Mouse (Mus musculus) frontal cortex, postnatal 14 days (tissue): ENCODE measurements around the gene R3hcc1l.
A peak's percentile ranks its signal among the peaks of the same experiment; 100 is the strongest.

ENCODE experiments used
- DNase-seq, 2 experiments: peaks; one replicate each; pipeline ENCODE4 v3.0.0; 2022; ENCODE audit warnings: low spot score in 2 of 2

R3hcc1l gene

DNA sequence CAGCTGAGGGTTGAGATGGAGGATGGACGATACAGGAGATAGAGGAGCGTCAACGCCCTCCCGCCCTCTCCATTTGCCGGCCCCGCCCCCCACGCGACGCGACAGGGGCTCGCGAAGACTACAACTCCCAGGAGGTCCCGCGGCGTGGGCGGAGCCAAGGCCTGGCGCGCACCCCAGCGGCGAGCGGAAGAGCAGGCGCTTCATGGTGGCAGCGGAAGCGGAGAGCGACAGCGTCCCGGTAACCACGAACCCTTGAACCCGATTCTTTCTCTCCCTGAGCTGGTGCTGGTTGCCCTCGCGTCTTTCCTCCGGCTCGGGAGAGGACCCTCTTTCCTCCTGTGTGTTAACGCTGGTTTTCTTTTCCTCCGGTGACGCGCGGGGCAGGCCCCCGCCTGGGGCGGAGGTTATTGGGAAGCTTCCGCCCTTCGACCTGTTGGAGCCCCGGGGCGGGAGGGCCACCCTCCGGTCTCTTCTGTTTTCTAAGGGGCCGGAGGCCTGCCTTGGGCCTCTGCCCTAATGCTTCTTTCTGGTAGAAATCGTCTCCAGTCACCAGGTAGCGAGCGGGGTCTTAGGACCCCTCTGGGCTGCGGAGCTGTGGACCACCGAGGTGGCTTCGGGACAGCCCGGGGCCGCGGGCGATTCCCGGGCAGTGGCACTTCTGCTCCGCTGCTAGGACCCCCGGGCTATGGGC is at the start of gene R3hcc1l:
R3hcc1l (plus strand) TSS at position 140 of the 691 bp plus-strand sequence.
- DNase-seq, result peak; percentile 87 to 95

DNA sequence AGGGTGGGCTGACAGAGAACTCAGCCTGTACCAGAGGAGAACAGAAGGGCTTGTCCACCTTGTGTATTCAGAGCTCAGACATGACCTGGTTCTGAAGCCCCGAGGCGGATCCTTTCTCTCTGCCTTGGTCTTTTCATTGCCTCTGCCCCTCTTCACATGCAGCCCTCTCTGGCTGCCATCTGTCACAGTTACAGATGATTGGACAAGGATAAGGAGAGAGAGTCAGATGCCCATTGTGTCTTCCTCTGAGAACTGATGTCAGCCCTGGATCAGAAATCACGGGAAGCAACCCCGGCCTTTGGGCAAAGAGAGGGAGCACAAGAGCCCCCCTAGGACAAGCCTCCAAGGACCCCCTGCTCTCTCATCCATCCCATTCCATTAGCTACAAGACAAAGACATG is 47.0 kb upstream of the R3hcc1l start:
- DNase-seq, result no peak

DNA sequence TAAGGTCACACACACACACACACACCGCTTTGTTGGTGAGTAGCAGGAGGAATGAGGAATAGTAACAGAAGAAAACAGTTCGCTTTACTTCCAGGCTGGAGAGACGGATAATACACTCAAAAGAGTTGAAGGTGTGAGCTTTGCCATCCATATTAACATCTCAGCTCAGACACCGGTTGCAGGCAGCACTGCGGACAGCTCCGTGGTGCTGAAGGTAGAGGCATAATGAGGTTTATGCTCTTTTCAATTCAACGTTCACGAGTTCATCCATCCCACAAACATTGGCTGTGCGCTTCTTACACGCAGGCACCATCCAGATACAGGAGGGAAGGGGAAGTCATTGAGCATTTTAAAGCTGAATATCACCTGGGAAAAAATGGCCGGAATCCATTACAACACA is 45.7 kb upstream of the R3hcc1l start:
- no peak for DNase-seq

GRCm38 (mm10) chr19:42477769-42478168 is 40.8 kb upstream of the R3hcc1l start:
- DNase-seq, result no peak

- DNase-seq, result no peak
Measured at GRCm38 (mm10) chr19:42478303-42478702, 40.3 kb upstream of the R3hcc1l start.

- DNase-seq, result no peak
Measured at GRCm38 (mm10) chr19:42485443-42485842, 33.1 kb upstream of the R3hcc1l start.

GRCm38 (mm10) chr19:42487261-42487660 is 31.3 kb upstream of the R3hcc1l start:
- DNase-seq, result no peak

DNA sequence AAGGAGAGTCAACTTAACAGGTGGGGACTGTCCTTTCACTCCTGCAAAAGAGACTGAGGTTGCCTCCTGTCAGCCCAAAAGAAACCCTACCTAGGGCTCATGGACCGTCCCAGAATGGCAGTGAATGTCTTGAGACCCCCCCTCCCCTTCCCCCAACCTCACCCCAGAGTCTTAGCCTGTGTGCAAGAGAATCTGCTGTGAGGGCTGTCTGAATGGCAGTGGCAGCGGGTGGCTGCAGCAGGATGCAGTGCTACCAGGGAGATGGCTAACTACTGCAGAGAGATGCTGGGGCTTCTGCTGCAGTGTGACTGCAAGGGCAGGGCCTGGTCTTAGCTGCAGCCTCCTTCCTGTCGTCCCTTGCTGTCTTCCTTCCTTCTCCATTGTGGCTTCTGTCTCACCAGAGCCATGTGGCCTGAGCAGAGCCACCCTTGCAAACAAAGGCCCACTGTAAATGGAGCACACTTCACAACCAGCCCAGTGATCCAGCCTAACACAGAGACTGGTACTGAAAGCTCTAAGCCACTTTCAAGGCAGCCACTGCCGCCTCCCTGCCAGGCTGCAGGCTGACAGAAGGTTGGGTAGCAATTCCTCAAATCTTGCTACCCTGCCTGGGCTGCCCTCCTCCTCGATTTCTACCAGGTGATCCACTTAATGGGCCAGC is 25.2 kb upstream of the R3hcc1l start:
- DNase-seq, result no peak

GRCm38 (mm10) chr19:42504156-42504555 is 14.4 kb upstream of the R3hcc1l start:
- no peak for DNase-seq

GRCm38 (mm10) chr19:42509625-42510024 is 8.9 kb upstream of the R3hcc1l start:
- DNase-seq, result no peak

DNA sequence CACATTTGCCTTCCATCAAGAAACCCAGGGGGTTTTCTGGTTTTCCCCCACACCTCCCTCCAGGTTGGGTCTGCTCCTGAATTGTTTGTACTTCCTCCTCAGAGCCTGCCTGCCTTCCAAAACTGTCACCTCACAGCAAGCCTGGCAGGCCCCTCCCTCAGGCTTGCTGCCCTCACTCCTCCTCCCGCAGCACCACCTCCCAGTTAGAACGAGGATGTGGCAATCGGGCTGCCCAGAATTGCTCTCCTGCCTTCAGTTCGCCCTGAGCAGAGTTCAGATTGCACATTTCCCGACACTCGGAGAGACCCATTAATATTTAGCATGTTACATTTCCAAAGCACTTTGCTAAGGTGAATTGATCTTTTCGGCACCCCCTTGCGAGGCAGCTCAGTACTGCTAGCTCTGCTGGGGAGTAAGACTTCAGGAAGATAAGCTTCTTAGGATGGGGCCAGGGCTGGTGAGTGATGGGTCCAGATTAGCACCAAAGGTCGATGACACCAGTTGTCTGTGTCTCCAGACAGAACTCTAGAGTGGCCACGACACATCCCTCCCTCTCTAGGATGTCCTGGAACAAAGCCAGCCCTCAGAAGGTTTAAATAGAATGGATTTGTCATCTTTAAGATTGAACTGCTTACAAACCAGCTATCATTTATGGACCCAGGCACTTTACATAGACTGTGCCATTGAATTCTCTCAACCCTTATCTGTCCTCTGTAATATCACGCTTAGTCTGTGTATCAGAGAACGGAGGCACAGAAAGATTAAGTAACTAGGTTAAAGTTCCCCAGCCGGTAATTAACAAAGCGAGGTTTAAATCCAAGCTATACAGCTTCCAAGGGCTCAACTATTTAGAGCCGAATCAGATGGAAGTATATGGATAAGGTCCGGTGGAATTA is 8.0 kb upstream of the R3hcc1l start:
- no peak for DNase-seq

DNA sequence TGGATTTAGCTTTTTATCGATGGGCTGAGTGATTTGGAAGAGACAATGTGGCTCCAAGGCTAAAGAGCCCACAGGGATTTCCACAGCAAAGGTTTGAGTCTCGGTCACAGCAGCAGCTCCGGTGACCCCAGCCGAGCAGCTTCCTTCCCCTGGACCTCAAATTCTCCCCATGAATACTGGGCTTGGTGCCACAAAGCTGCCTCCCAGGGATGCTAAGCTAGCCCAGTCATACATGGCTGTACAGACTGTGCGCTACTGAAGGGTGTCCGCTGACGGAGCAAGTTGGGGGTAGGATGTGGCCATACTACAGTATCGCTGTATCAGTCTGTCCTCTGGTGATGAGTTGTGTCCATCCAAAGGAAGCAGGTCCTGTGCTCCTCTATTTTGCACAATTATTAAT is 2.9 kb upstream of the R3hcc1l start:
- no peak for DNase-seq

- no peak for DNase-seq
Measured at GRCm38 (mm10) chr19:42516121-42516520, 2.4 kb upstream of the R3hcc1l start.

DNA sequence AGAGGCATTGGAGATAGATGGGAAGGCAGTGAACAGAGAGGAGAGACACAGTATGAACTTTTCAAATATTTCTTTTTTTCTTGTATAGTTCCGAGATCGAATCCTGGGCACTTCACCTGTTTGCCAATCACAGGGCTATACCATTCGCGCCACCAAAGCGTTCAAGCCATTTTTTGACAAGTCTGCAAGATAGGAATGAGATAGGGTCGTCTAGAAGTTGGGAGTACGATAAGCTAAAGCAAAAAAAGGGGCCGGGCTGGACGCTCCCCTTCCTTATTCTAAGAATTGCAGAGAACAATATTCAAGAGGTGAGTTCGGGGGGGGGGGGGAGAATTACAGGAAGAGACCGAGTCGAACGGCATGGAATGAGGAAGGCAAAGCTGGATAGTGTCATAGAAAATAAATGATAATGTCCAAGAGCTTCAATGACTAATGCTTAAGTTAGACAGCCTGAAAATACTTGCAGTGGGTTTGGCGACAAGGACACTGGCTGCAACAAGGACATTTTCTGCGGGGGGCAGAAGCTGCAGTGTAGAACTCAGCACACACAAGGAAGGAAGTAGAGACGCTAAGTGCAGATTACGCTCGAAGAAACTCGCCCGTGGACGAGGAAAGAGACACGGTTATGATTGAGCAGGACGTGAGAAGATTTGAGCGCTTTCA is 471 bp upstream of the R3hcc1l start:
- DNase-seq, result no peak

GRCm38 (mm10) chr19:42519760-42520159 is 1.2 kb downstream of the R3hcc1l start:
- no peak for DNase-seq

DNA sequence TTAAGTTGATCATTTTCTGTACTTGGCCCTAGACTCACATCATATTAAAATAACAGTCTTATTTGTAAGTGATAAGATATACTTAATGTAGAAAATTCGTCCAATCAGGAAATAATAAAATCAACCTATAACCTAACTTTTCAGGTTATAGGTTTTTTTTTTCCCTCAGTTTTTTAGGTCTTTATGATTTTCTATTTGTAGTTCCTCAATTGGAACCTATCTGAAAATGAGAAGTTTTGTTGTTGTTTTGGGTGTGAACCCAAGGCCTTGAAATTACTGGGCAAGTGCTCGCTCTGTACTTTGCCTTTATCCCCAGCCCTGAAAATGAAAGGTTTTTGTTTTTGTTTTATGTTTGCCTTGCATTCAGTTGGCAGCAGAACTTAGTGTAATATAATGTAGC is 6.1 kb downstream of the R3hcc1l start:
- no peak for DNase-seq

DNA sequence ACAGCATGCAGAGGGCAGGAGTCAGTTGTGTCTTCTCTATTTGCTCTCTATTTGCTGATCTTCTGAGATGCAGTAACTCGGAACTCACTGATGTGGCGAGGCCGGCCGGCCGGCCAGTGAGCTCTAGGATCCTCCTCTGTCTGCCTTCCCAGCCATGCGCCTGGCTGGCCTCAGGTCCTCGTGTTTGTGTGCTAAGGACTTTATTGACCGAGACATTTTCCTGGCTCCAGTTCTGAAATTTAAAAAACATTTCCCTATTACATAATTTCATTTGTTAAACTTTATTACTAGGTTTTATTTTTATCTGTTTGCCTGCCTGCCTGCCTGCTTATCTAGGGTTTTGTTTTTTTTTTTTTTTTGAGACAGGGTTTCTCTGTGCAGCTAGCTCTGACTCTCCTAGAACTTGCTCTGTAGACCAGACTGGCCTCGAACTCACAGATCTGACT is 11.5 kb downstream of the R3hcc1l start:
- DNase-seq, result no peak

DNA sequence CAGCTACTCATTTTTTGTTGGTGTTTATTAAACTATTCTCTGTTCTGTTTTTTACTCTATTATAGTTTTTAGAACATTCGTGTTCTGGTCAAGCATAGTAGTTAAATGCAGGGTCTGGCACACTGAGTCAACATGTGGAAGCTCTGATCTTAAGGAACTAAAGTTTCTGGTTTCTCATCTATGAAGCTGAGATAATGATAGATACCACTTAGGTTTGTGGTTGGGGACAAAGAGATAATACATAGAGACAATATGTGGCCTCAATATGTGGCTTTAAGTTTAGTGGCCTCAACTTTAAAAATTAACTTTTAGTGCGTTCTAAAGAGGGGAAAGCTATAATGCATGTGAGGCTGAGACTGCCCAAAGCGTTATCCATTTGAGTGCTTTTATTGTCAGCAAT is 15.9 kb downstream of the R3hcc1l start:
- no peak for DNase-seq

- no peak for DNase-seq
Measured at GRCm38 (mm10) chr19:42537600-42537999, 19.0 kb downstream of the R3hcc1l start.

DNA sequence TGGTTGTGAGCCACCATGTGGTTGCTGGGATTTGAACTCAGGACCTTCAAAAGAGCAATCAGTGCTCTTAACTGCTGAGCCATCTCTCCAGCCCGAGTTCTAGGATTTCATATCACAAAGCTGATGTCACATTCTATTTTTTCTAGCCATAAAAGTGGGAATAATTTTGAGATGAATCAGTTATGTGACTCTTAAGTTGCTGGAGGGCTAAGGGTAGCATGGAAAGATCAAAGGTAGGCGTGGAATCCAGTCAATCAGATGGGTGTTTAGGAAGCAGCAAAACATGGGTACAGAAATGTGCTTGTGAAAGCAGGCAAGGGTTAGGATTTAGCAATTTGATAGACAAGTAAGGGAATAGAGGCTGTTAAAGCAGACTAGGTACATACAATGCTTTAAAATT is 20.4 kb downstream of the R3hcc1l start:
- no peak for DNase-seq

GRCm38 (mm10) chr19:42539414-42540189 is 21.0 kb downstream of the R3hcc1l start:
- no peak for DNase-seq
